Mouse (Mus musculus) ovary, adult 2 months (tissue): ENCODE measurements around the gene Cdcp2. TPM values are rescaled to one million over a fixed set of nuclear protein-coding genes. Genes with fewer than 3 reads are reported as not detected.

Experiments
- polyA plus RNA-seq: library from polyadenylated mRNA; depleted of rRNA; stranded (reverse); fragments of >200 nt; gene quantifications from 2 replicates; pipeline ENCODE4 v1.2.3, GENCODE M21; 2012; rRNA removed

Cdcp2 gene
- 0.09 TPM in 1 of 2 replicates, not detected in the other for polyA plus RNA-seq

DNA sequence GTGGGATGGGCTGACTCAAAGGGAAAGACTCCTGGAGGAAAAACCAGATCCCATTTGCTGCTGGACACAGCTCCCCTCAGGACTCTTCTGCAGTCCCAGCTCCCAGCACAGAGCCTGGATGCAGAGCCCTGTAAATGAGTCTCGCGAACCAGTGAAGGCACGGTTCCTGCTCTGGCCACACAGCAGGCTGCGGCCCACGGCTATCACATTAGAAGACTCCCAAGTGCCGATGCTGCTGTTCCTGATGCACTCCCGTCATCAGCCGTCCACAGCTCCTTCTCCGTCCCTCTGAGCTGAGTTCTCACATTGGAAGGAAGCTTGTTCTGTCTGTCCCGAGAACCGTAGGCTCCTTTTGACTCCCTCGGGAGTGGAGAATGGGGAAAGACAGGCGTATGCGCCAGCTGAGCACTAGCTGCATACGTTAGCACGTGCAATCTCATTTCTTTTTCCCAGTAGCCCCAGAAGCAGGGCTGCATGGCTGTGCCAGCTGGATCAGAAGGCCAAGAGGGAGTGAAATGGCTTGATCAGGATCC is at the start of gene Cdcp2:
Gene Cdcp2, plus strand, starts transcription at position 51 of the 533 bp plus-strand sequence.

GRCm38 (mm10) chr4:107066252-107067124 is 30.2 kb upstream of the Cdcp2 start, which contains the start of the genes Mrpl37 and Cyb5rl:
Gene Mrpl37, minus strand, starts transcription at chr4:107066868.
Gene Cyb5rl, plus strand, starts transcription at chr4:107066988.

Other genes with a start within 250 kb of the Cdcp2 start
- gene Ssbp3, start 186.2 kb upstream of the Cdcp2 start, polyA plus RNA-seq = 68.5 and 72.7 TPM in 2 replicates
- 64.6 and 92.3 TPM in 2 replicates for gene Mrpl37, start 30.0 kb upstream of the Cdcp2 start, polyA plus RNA-seq
- gene Cyb5rl, start 29.9 kb upstream of the Cdcp2 start, polyA plus RNA-seq = 8.9 and 9.4 TPM in 2 replicates
- gene Tmem59, start 81.5 kb downstream of the Cdcp2 start, polyA plus RNA-seq = 236 and 333 TPM in 2 replicates
- 4.5 and 5.5 TPM in 2 replicates for gene Tceanc2, start 82.2 kb downstream of the Cdcp2 start, polyA plus RNA-seq
- 44.9 and 46.0 TPM in 2 replicates for gene Ldlrad1, start 112.3 kb downstream of the Cdcp2 start, polyA plus RNA-seq
- 17.3 and 20.4 TPM in 2 replicates for gene Lrrc42, start 156.6 kb downstream of the Cdcp2 start, polyA plus RNA-seq
- 0.61 and 1.7 TPM in 2 replicates for gene Hspb11, start 156.7 kb downstream of the Cdcp2 start, polyA plus RNA-seq
- gene Dio1, start 210.3 kb downstream of the Cdcp2 start, polyA plus RNA-seq = 2.0 TPM in 2 replicates
- gene Yipf1, start 217.5 kb downstream of the Cdcp2 start, polyA plus RNA-seq = 34.4 and 50.2 TPM in 2 replicates